Mouse (Mus musculus): Measurements from ENCODE around the gene Pex7. TPM values are rescaled to one million over a fixed set of nuclear protein-coding genes. Genes with fewer than 3 reads are reported as not detected.

Gene Pex7
- total and polyA plus RNA-seq, 3 experiments = 15.8 to 22.1 TPM; not detected in 1

DNA sequence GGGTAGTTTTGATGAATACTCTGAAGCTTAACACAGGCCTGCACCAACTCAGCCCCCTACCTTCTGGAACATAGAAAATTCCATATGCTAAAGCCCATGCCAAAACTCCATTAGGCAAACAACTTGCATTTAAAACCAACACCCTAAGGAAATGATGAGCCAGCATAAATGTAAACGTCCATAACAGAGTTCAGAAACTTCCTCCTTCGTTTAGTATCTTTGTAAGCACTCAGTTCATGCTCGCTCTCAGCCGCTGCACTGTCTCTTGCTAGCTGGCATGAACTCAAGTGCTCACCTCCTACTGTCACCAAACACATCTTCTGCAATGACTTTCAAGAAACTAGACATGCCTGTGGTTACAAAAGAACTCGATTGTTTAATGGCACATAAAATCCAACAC is 32.1 kb downstream of the Pex7 start:
- no peak for TF ChIP-seq ZNF384 (IDR thresholded peaks at IDR 0.05; ENCODE audit: low read depth, low read length)
- peak; percentile 45; the same call in 1 of the 2 replicates for TF ChIP-seq MYC (IDR thresholded peaks at IDR 0.05; ENCODE audit: low read depth, low read length)
- 0 out of 2 replicates have a peak, but pooled peaks have one; percentile 11 for TF ChIP-seq TAL1 (IDR thresholded peaks at IDR 0.05; ENCODE audit: low read length)
- TF ChIP-seq SIN3A (IDR thresholded peaks at IDR 0.05; ENCODE audit: low read length) = peak; percentile 76
- TF ChIP-seq ETS1 (IDR thresholded peaks at IDR 0.05; ENCODE audit: low read depth, low read length) = peak; percentile 90
- TF ChIP-seq EP300 (IDR thresholded peaks at IDR 0.05; ENCODE audit: low read depth in 1 of 2, low read length in 2 of 2) = peak in 1 of 2 experiments; percentile 39; a peak in 2 of 4 replicates
- peak; percentile 87 for TF ChIP-seq MXI1 (IDR thresholded peaks at IDR 0.05; ENCODE audit: low read depth, low read length)
- TF ChIP-seq NRF1 (IDR thresholded peaks at IDR 0.05; ENCODE audit: insufficient read depth, low read depth, low read length, poor library complexity, severe bottlenecking) = no peak
- TF ChIP-seq HCFC1 (IDR thresholded peaks at IDR 0.05; ENCODE audit: low read depth, low read length) = no peak
- TF ChIP-seq TCF12 (IDR thresholded peaks at IDR 0.05; ENCODE audit: low read depth, low read length) = 0 out of 2 replicates have a peak, but pooled peaks have one; percentile 30
- TF ChIP-seq MAFK (IDR thresholded peaks at IDR 0.05; ENCODE audit: borderline replicate concordance, low read depth, low read length) = peak; percentile 100
- peak; percentile 56; the same call in 1 of the 2 replicates for TF ChIP-seq MAX (IDR thresholded peaks at IDR 0.05; ENCODE audit: low read length)
- TF ChIP-seq TBP (IDR thresholded peaks at IDR 0.05; ENCODE audit: low read depth, low read length) = 0 out of 2 replicates have a peak, but pooled peaks have one; percentile 26
- TF ChIP-seq MYB (IDR thresholded peaks at IDR 0.05; ENCODE audit: low read depth, low read length) = no peak
- TF ChIP-seq BHLHE40 (IDR thresholded peaks at IDR 0.05; ENCODE audit: borderline replicate concordance, low read depth, low read length) = peak; percentile 23; the same call in 1 of the 2 replicates
- no peak for TF ChIP-seq USF1 (IDR thresholded peaks at IDR 0.05; ENCODE audit: low read depth, low read length)
- TF ChIP-seq UBTF (IDR thresholded peaks at IDR 0.05; ENCODE audit: borderline replicate concordance, insufficient read depth, low read depth, low read length) = no peak
- Histone ChIP-seq H3K9me3 (replicated peaks; ENCODE audit: insufficient read depth, low read length) (no peaks in the 10 kb centered on the region), H3K27me3 (ENCODE audit: control insufficient read depth in 1 of 2, insufficient read depth in 2 of 2, low read length in 2 of 2) (no peaks in the 10 kb centered on the region), H3K4me1 (ENCODE audit: control insufficient read depth in 1 of 2, insufficient read depth in 2 of 2, low read length in 2 of 2) (peaks cover 31 to 37% of the 10 kb centered on the region in 2 experiments), H3K27ac (ENCODE audit: control insufficient read depth, low read depth, low read length) (peak overlapping the region; percentile 58), H3K36me3 (ENCODE audit: control insufficient read depth in 1 of 2, insufficient read depth in 2 of 2, low read length in 2 of 2) (peaks cover 0 to 33% of the 10 kb centered on the region in 2 experiments; a peak in 2 of 4 replicates), H3K9ac (ENCODE audit: control insufficient read depth, low read depth, low read length, poor library complexity, severe bottlenecking) (peak overlapping the region; percentile 17), H3K79me2 (ENCODE audit: control insufficient read depth, insufficient read depth, low read length, poor library complexity) (no peaks in the 10 kb centered on the region), H3K4me3 (ENCODE audit: control insufficient read depth in 1 of 2, insufficient read depth in 1 of 2, low read depth in 2 of 2, low read length in 2 of 2) (peak overlapping the region in 1 of 2 experiments; percentile 12; a peak in 2 of 4 replicates)
- peak; percentile 92 for DNase-seq (ENCODE audit: low read depth, low spot score)

DNA sequence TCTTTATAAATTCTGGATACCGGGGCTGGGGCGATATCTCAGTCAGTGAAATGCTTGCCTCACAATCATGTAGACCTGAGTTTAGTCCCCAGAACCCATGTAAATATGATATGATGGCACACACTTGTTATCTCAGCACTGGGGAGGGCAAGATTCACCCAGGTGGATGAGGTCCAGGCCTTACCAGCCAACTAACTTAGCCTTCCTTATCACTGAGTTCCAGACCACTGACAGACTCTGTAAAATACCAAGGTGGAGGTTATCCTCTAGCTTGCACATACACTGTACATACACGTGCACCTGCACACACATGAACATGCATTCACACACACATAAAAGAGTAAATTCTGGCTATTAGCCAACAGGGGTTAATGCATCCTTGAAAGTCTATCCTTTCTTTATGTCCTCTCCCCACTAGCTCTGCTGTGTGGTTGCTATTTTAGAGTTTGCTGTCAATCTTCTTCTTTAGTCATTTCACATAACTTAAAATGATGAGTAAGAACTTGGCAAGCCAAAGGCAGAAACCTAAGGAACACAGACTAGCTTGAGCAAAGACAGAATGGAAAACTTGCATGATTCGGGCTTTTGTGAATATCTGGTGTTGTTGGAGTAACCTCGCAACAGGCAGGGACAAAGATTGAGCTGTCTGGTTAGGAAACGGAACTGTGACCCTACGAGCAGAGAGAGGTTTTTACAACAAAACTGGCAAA is 51.7 kb downstream of the Pex7 start:
- Histone ChIP-seq H3K27ac (ENCODE audit: control insufficient read depth, low read depth, low read length) (no peak overlapping the region), H3K9ac (ENCODE audit: control insufficient read depth, low read depth, low read length, poor library complexity, severe bottlenecking) (no peak overlapping the region), H3K9me3 (replicated peaks; ENCODE audit: insufficient read depth, low read length) (no peaks in the 10 kb centered on the region), H3K27me3 (ENCODE audit: control insufficient read depth in 1 of 2, insufficient read depth in 2 of 2, low read length in 2 of 2) (no peaks in the 10 kb centered on the region), H3K79me2 (ENCODE audit: control insufficient read depth, insufficient read depth, low read length, poor library complexity) (no peaks in the 10 kb centered on the region), H3K4me1 (ENCODE audit: control insufficient read depth in 1 of 2, insufficient read depth in 2 of 2, low read length in 2 of 2) (no peaks in the 10 kb centered on the region), H3K4me3 (ENCODE audit: control insufficient read depth in 1 of 2, insufficient read depth in 1 of 2, low read depth in 2 of 2, low read length in 2 of 2) (no peak overlapping the region), H3K36me3 (ENCODE audit: control insufficient read depth in 1 of 2, insufficient read depth in 2 of 2, low read length in 2 of 2) (no peaks in the 10 kb centered on the region; a peak in 1 of 4 replicates)
- TF ChIP-seq ZNF384 (IDR thresholded peaks at IDR 0.05; ENCODE audit: low read depth, low read length) (no peak), TCF12 (IDR thresholded peaks at IDR 0.05; ENCODE audit: low read depth, low read length) (peak; percentile 45; the same call in 1 of the 2 replicates), BHLHE40 (IDR thresholded peaks at IDR 0.05; ENCODE audit: borderline replicate concordance, low read depth, low read length) (no peak), SMC3 (IDR thresholded peaks at IDR 0.05; ENCODE audit: low read depth, low read length) (no peak), USF2 (IDR thresholded peaks at IDR 0.05; ENCODE audit: borderline replicate concordance in 1 of 2, insufficient read depth in 1 of 2, low read depth in 1 of 2, low read length in 2 of 2) (no peak)
- no peak for DNase-seq (ENCODE audit: low read depth, low spot score)
